Mouse (Mus musculus) CH12.LX (cell line): ENCODE data around the gene Plgrkt. TPM values are rescaled to one million over a fixed set of nuclear protein-coding genes. Genes with fewer than 3 reads are reported as not detected.
A peak's percentile ranks its signal among the peaks of the same experiment; 100 is the strongest.

Experiments used
- DNase-seq: peaks from one replicate; pipeline ENCODE4 v3.0.0-alpha.2; 2013; ENCODE audit errors: extremely low read depth
- H3K27ac ChIP-seq: 2 replicates; pipeline ENCODE4 v1.5.1; 2012; ENCODE audit warnings: low read depth, mild to moderate bottlenecking, control low read depth, moderate library complexity; ENCODE audit not compliant: insufficient read depth
- H3K27me3 ChIP-seq: replicated peaks from 2 replicates; pipeline ENCODE3; 2012; ENCODE audit warnings: inconsistent platforms
- H3K36me3 ChIP-seq, 2 experiments: replicated peaks in 1 of 2; 2 replicates each; pipeline versions ENCODE3 to v1.6.1; 2012; ENCODE audit warnings: inconsistent platforms in 1 of 2, low read length in 1 of 2, mild to moderate bottlenecking in 1 of 2, mixed read lengths in 1 of 2, moderate library complexity in 1 of 2; ENCODE audit not compliant: control insufficient read depth in 1 of 2, insufficient read depth in 1 of 2
- H3K4me1 ChIP-seq, 2 experiments: 2 replicates each; pipeline ENCODE4 v1.6.1; 2012; ENCODE audit warnings: inconsistent platforms in 1 of 2, moderate library complexity in 1 of 2; ENCODE audit not compliant: insufficient read depth in 2 of 2, control insufficient read depth in 1 of 2
- H3K4me2 ChIP-seq: 2 replicates; pipeline ENCODE4 v1.6.1; 2012; ENCODE audit warnings: low read depth, mild to moderate bottlenecking, control low read depth; ENCODE audit not compliant: poor library complexity, insufficient read depth, severe bottlenecking
- H3K4me3 ChIP-seq, 3 experiments: fragments of 150-350 bp in 1 of 3; sonication (generic) in 1 of 3; replicated peaks in 1 of 3; 2 replicates each; pipeline versions ENCODE3 to v1.5.1; 2011 to 2012; ENCODE audit warnings: low read depth in 2 of 3, low read length in 2 of 3, mild to moderate bottlenecking in 2 of 3, moderate library complexity in 2 of 3, control low read depth in 1 of 3, improper control_type of control experiment in 1 of 3, inconsistent platforms in 1 of 3, mixed read lengths in 1 of 3; ENCODE audit not compliant: poor library complexity in 1 of 3
- H3K79me2 ChIP-seq: replicated peaks from 2 replicates; pipeline ENCODE4 v1.6.1; 2012; ENCODE audit warnings: mild to moderate bottlenecking, moderate library complexity; ENCODE audit not compliant: control insufficient read depth, poor library complexity, insufficient read depth, severe bottlenecking; ENCODE audit errors: extremely low read depth
- H3K9ac ChIP-seq: 2 replicates; pipeline ENCODE4 v1.6.1; 2012; ENCODE audit warnings: low read depth, mild to moderate bottlenecking, control low read depth, moderate library complexity; ENCODE audit not compliant: insufficient read depth
- H3K9me3 ChIP-seq: replicated peaks from 2 replicates; pipeline ENCODE3; 2012; ENCODE audit warnings: low read length, inconsistent platforms, mixed read lengths
- BHLHE40 ChIP-seq: IDR thresholded peaks from 2 replicates; pipeline ENCODE4 v1.6.1; 2011; ENCODE audit warnings: mild to moderate bottlenecking, low read depth, low read length, improper control_type of control experiment
- CHD2 ChIP-seq: IDR thresholded peaks from 2 replicates; pipeline ENCODE4 v1.6.1; 2011; ENCODE audit warnings: low read length, improper control_type of control experiment
- CTCF ChIP-seq, 2 experiments: IDR thresholded peaks in 1 of 2; conservative IDR thresholded peaks in 1 of 2; 2 replicates each; pipeline ENCODE4 v1.5.1; 2011 to 2012; ENCODE audit warnings: low read depth in 2 of 2, low read length in 2 of 2, improper control_type of control experiment in 1 of 2, inconsistent platforms in 1 of 2, mild to moderate bottlenecking in 1 of 2, moderate library complexity in 1 of 2
- E2F4 ChIP-seq: IDR thresholded peaks from 2 replicates; pipeline ENCODE4 v1.6.1; 2011; ENCODE audit warnings: low read depth, low read length, improper control_type of control experiment; ENCODE audit not compliant: insufficient replicate concordance
- ELF1 ChIP-seq: IDR thresholded peaks from 2 replicates; pipeline ENCODE4 v1.6.1; 2014; ENCODE audit warnings: low read depth, mild to moderate bottlenecking, inconsistent platforms, low read length, improper control_type of control experiment
- EP300 ChIP-seq: IDR thresholded peaks from 2 replicates; pipeline ENCODE4 v1.6.1; 2011; ENCODE audit warnings: low read length, improper control_type of control experiment
- ETS1 ChIP-seq: conservative IDR thresholded peaks from 2 replicates; pipeline ENCODE4 v1.6.1; 2012; ENCODE audit warnings: low read depth, mild to moderate bottlenecking, inconsistent platforms, low read length, improper control_type of control experiment, moderate library complexity
- GABPA ChIP-seq: IDR thresholded peaks from 2 replicates; pipeline ENCODE4 v1.6.1; 2012; ENCODE audit warnings: low read depth, low read length, improper control_type of control experiment, inconsistent platforms; ENCODE audit not compliant: insufficient replicate concordance
- HCFC1 ChIP-seq: IDR thresholded peaks from 2 replicates; pipeline ENCODE4 v1.6.1; 2012; ENCODE audit warnings: low read depth, mild to moderate bottlenecking, inconsistent platforms, low read length, improper control_type of control experiment
- IRF4 ChIP-seq: IDR thresholded peaks from 2 replicates; pipeline ENCODE4 v1.6.1; 2014; ENCODE audit warnings: low read depth, mild to moderate bottlenecking, inconsistent platforms, low read length, improper control_type of control experiment
- JUN ChIP-seq: IDR thresholded peaks from 2 replicates; pipeline ENCODE4 v1.6.1; 2011; ENCODE audit warnings: low read depth, mild to moderate bottlenecking, low read length, improper control_type of control experiment, moderate library complexity; ENCODE audit not compliant: insufficient read depth
- JUND ChIP-seq: conservative IDR thresholded peaks from 2 replicates; pipeline ENCODE4 v1.6.1; 2011; ENCODE audit warnings: low read depth, low read length, improper control_type of control experiment
- MAFK ChIP-seq: IDR thresholded peaks from 2 replicates; pipeline ENCODE4 v1.6.1; 2011; ENCODE audit warnings: low read length, improper control_type of control experiment; ENCODE audit not compliant: insufficient replicate concordance
- MAX ChIP-seq: IDR thresholded peaks from 2 replicates; pipeline ENCODE4 v1.6.1; 2011; ENCODE audit warnings: low read length, improper control_type of control experiment
- MAZ ChIP-seq: IDR thresholded peaks from 2 replicates; pipeline ENCODE4 v1.6.1; 2012; ENCODE audit warnings: low read depth, mild to moderate bottlenecking, inconsistent platforms, low read length, improper control_type of control experiment, moderate library complexity
- MXI1 ChIP-seq: IDR thresholded peaks from 2 replicates; pipeline ENCODE4 v1.6.1; 2011; ENCODE audit warnings: mild to moderate bottlenecking, low read depth, low read length, improper control_type of control experiment
- MYC ChIP-seq: IDR thresholded peaks from 2 replicates; pipeline ENCODE4 v1.6.1; 2011; ENCODE audit warnings: low read depth, mild to moderate bottlenecking, improper control_type of control experiment, low read length
- NELFE ChIP-seq: IDR thresholded peaks from 2 replicates; pipeline ENCODE4 v1.6.1; 2011; ENCODE audit warnings: low read depth, low read length, improper control_type of control experiment
- NRF1 ChIP-seq: IDR thresholded peaks from 2 replicates; pipeline ENCODE4 v1.6.1; 2014; ENCODE audit warnings: low read depth, mild to moderate bottlenecking, inconsistent platforms, low read length, improper control_type of control experiment, moderate library complexity
- POLR2A ChIP-seq: IDR thresholded peaks from 2 replicates; pipeline ENCODE4 v1.6.1; 2011; ENCODE audit warnings: low read depth, mild to moderate bottlenecking, improper control_type of control experiment, low read length
- POLR2AphosphoS2 ChIP-seq: IDR thresholded peaks from 2 replicates; pipeline ENCODE4 v1.6.1; 2011; ENCODE audit warnings: low read depth, low read length, improper control_type of control experiment
- RAD21 ChIP-seq: IDR thresholded peaks from 2 replicates; pipeline ENCODE4 v1.6.1; 2011; ENCODE audit warnings: low read depth, mild to moderate bottlenecking, low read length, improper control_type of control experiment, moderate library complexity
- RCOR1 ChIP-seq: conservative IDR thresholded peaks from 2 replicates; pipeline ENCODE4 v1.6.1; 2012; ENCODE audit warnings: low read depth, mild to moderate bottlenecking, inconsistent platforms, low read length, improper control_type of control experiment
- SIN3A ChIP-seq: IDR thresholded peaks from 2 replicates; pipeline ENCODE4 v1.6.1; 2012; ENCODE audit warnings: low read length, improper control_type of control experiment, inconsistent platforms
- TCF12 ChIP-seq: IDR thresholded peaks from 2 replicates; pipeline ENCODE4 v1.6.1; 2014; ENCODE audit warnings: low read depth, mild to moderate bottlenecking, inconsistent platforms, low read length, improper control_type of control experiment
- UBTF ChIP-seq: IDR thresholded peaks from 2 replicates; pipeline ENCODE4 v1.6.1; 2012; ENCODE audit warnings: low read depth, mild to moderate bottlenecking, inconsistent platforms, low read length, improper control_type of control experiment, moderate library complexity
- USF1 ChIP-seq: IDR thresholded peaks from 2 replicates; pipeline ENCODE4 v1.6.1; 2014; ENCODE audit warnings: low read depth, mild to moderate bottlenecking, inconsistent platforms, low read length, improper control_type of control experiment
- USF2 ChIP-seq: conservative IDR thresholded peaks from 2 replicates; pipeline ENCODE4 v1.6.1; 2011; ENCODE audit warnings: low read depth, low read length, improper control_type of control experiment
- ZC3H11A ChIP-seq: IDR thresholded peaks from 2 replicates; pipeline ENCODE4 v1.6.1; 2012; ENCODE audit warnings: low read depth, mild to moderate bottlenecking, inconsistent platforms, low read length, improper control_type of control experiment
- ZKSCAN1 ChIP-seq: IDR thresholded peaks from 2 replicates; pipeline ENCODE4 v1.6.1; 2012; ENCODE audit warnings: low read depth, inconsistent platforms, low read length, improper control_type of control experiment, borderline replicate concordance
- ZMIZ1 ChIP-seq: IDR thresholded peaks from 2 replicates; pipeline ENCODE4 v1.6.1; 2012; ENCODE audit warnings: low read depth, mild to moderate bottlenecking, inconsistent platforms, low read length, improper control_type of control experiment
- dilution Hi-C: fragments of 300-500 bp; cut with MboI; formaldehyde crosslinking; loops from 2 replicates; pipeline ENCODE4 v1.14.3; 2020; ENCODE audit warnings: low sequenced_read_pairs; ENCODE audit not compliant: extremely low pct_unique_long_range_greater_than_20kb, extremely low pct_ligation_motif_present
- in situ Hi-C: fragments of 300-500 bp; cut with MboI; formaldehyde crosslinking; loops from 3 replicates; pipeline ENCODE4 v1.14.3; 2019; ENCODE audit warnings: low sequenced_read_pairs, low pct_ligation_motif_present, low pct_unique_long_range_greater_than_20kb, mixed read lengths
- polyA plus RNA-seq: library from polyadenylated mRNA; unstranded; fragments of >175 nt; gene quantifications from 2 replicates; pipeline ENCODE4 v1.2.1, GENCODE M21; 2012; ENCODE audit warnings: low read depth; ENCODE audit not compliant: insufficient read length
- total RNA-seq, 2 experiments: library from RNA; depleted of rRNA; stranded (reverse); fragments of 300-350 nt in 1 of 2; fragments of >200 nt in 1 of 2; gene quantifications; 2 replicates each; pipeline ENCODE4 v1.2.3; 2012 to 2014

Plgrkt gene
- total and polyA plus RNA-seq, 3 experiments: 31.3 to 40.6 (median 33.0) TPM

DNA sequence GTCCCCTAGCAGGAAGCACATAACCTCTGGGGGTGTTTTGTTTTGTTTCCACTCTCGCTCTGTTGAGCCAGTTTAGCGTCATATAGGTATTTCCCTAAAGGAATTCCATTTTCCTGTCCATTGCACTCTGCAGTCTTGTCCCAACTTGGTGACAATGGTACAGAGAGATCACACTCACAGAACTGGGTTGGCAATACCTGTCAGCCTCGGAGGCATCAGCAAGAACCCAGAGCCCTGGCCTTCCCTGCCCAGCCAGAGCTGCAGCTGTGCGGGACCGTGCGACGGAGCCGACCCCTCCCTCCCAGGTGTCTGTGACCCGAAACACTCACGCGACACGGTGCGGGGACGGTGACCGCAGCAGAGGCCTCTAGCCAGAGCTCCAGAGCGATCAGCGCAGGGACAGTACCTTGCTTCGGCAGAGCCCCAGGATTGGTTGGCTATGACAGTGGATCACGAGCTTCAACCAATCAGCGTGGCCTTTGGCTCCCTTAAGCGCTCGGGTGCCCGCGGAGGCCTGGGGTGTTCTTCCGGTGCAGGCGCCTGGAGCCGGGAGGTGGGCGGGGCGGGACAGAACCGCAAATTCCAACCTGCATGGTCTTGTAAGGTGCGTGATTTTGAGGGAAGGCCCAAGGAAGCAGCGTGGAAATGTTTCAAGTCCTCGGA lies 5.6 kb downstream of the Plgrkt start:
- H3K4me3 ChIP-seq: peak overlapping the region; percentile 53 to 69 (median 56)
- TF ChIP-seq GABPA (no peak), JUND (no peak), ZMIZ1 (no peak), MXI1 (0 out of 2 replicates have a peak, but pooled peaks have one; percentile 43), IRF4 (no peak), JUN (no peak), ZKSCAN1 (no peak), EP300 (no peak), RAD21 (no peak), RCOR1 (0 out of 2 replicates have a peak, but pooled peaks have one; percentile 14), POLR2A (peak; percentile 45; the same call in 1 of the 2 replicates), SIN3A (peak; percentile 60; the same call in 1 of the 2 replicates), NELFE (no peak; the same call in 1 of the 2 replicates), E2F4 (no peak), ELF1 (peak; percentile 72), NRF1 (peak; percentile 14), HCFC1 (peak; percentile 58), TCF12 (peak; percentile 49; the same call in 1 of the 2 replicates), ZC3H11A (no peak), MAFK (no peak), MAX (no peak), UBTF (no peak), POLR2AphosphoS2 (no peak), ETS1 (peak; percentile 39; the same call in 1 of the 2 replicates), MAZ (0 out of 2 replicates have a peak, but pooled peaks have one; percentile 19), CHD2 (peak; percentile 19; the same call in 1 of the 2 replicates), BHLHE40 (peak; percentile 96), USF2 (no peak), MYC (no peak), CTCF (conservative IDR thresholded peaks at IDR 0.05 in 1 of 2, IDR thresholded peaks at IDR 0.05 in 1 of 2; ENCODE audit: low read depth in 2 of 2, low read length in 2 of 2) (no peak), USF1 (no peak)
- no peaks in the 10 kb centered on the region for H3K27me3 ChIP-seq
- H3K4me1 ChIP-seq: peaks cover 21 to 50% of the 10 kb centered on the region in 2 experiments
- H3K79me2 ChIP-seq: no peaks in the 10 kb centered on the region; the same call in 1 of the 2 replicates
- H3K36me3 ChIP-seq: peaks cover 9 to 41% of the 10 kb centered on the region in 2 experiments
- in situ Hi-C loops: loop anchor here (25.0 kb wide), 2 partner anchors 451 to 574 kb away; partner anchors contain the start of genes 9930021J03Rik and Ranbp6
- peak overlapping the region; percentile 78 for H3K4me2 ChIP-seq
- dilution Hi-C loops: no loop called here
- no peak overlapping the region for H3K27ac ChIP-seq
- no peaks in the 10 kb centered on the region for H3K9me3 ChIP-seq
- peak overlapping the region; percentile 40 for H3K9ac ChIP-seq
- peak; percentile 92 for DNase-seq
